Mouse (Mus musculus): ENCODE results near the gene Hlf. TPM values are rescaled to one million over a fixed set of nuclear protein-coding genes. Genes with fewer than 3 reads are reported as not detected.

Hlf gene
- polyA plus RNA-seq, 1 experiment = 0.16 TPM

DNA sequence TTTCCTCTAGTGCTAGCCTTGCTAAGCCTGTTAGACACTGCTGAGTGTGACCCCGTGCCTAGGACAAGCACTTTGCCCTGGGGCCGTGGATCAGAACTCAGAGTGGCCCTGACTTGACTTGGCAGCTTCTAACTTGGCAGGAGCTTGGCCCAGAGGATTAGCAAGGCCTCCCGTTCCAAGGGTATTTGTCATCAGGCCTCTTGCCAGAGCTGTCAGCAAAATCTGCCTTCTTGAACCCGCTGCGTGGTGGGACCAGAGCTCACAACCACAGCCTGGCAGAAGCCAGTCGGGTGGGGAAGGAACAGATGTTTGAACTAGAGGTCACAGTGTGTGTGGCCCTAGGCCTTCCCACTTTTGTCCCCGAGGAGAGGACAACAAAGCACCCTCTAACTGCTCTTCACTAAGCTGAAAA lies 35.4 kb downstream of the Hlf start:
- TF ChIP-seq CTCF (IDR thresholded peaks at IDR 0.05; ENCODE audit: control insufficient read depth, insufficient read depth, insufficient read length) (no peak), FOSL1 (IDR thresholded peaks at IDR 0.05; ENCODE audit: insufficient read depth, low read length, poor library complexity, severe bottlenecking) (peak; percentile 67), MYOG (IDR thresholded peaks at IDR 0.05; ENCODE audit: control insufficient read depth, extremely low read depth, insufficient read length) (no peak), MYOD1 (IDR thresholded peaks at IDR 0.05; ENCODE audit: control insufficient read depth, insufficient read length, low read depth) (peak; percentile 59), CEBPB (IDR thresholded peaks at IDR 0.05; ENCODE audit: low read depth) (no peak)
- no peaks in the 10 kb centered on the region for H3K36me3 ChIP-seq (ENCODE audit: control insufficient read depth, insufficient read depth)

GRCm38 (mm10) chr11:90352696-90353095 lies 38.0 kb downstream of the Hlf start:
- H3ac ChIP-seq (ENCODE audit: control insufficient read depth, insufficient read length, low read depth) = no peak overlapping the region
- no peaks in the 10 kb centered on the region for H3K79me2 ChIP-seq (ENCODE audit: control insufficient read depth, insufficient read depth)
- H3K79me3 ChIP-seq (ENCODE audit: low read depth) = no peaks in the 10 kb centered on the region
- no peak overlapping the region for H3K4me3 ChIP-seq (ENCODE audit: insufficient read depth, poor library complexity, severe bottlenecking)
- no peaks in the 10 kb centered on the region for H3K36me3 ChIP-seq (ENCODE audit: control insufficient read depth, insufficient read depth)
- H3K27me3 ChIP-seq (ENCODE audit: control insufficient read depth, insufficient read depth, insufficient read length) = no peaks in the 10 kb centered on the region
- TF ChIP-seq MYOD1 (IDR thresholded peaks at IDR 0.05; ENCODE audit: control insufficient read depth, insufficient read length, low read depth) (peak; percentile 71), MYOG (IDR thresholded peaks at IDR 0.05; ENCODE audit: control insufficient read depth, extremely low read depth, insufficient read length) (no peak), FOSL1 (IDR thresholded peaks at IDR 0.05; ENCODE audit: insufficient read depth, low read length, poor library complexity, severe bottlenecking) (peak; percentile 13), USF1 (IDR thresholded peaks at IDR 0.05; ENCODE audit: low read depth) (no peak), CEBPB (IDR thresholded peaks at IDR 0.05; ENCODE audit: low read depth) (no peak)

More for the DNA sequence above, 35.4 kb downstream of the Hlf start:
- H3K79me3 ChIP-seq (ENCODE audit: low read depth) = no peaks in the 10 kb centered on the region
- H3K79me2 ChIP-seq (ENCODE audit: control insufficient read depth, insufficient read depth) = no peaks in the 10 kb centered on the region
- H3ac ChIP-seq (ENCODE audit: control insufficient read depth, insufficient read length, low read depth) = no peak overlapping the region
- H3K4me3 ChIP-seq (ENCODE audit: insufficient read depth, poor library complexity, severe bottlenecking) = no peak overlapping the region
- peaks cover 6% of the 10 kb centered on the region for H3K27me3 ChIP-seq (ENCODE audit: control insufficient read depth, insufficient read depth, insufficient read length)

GRCm38 (mm10) chr11:90350153-90350512 lies 40.6 kb downstream of the Hlf start:
- no peak for TF ChIP-seq USF1 (IDR thresholded peaks at IDR 0.05; ENCODE audit: low read depth)
- no peak for TF ChIP-seq MAX (IDR thresholded peaks at IDR 0.05)
- no peak for TF ChIP-seq MYOD1 (IDR thresholded peaks at IDR 0.05; ENCODE audit: control insufficient read depth, insufficient read length, low read depth)
- no peak for TF ChIP-seq CTCF (IDR thresholded peaks at IDR 0.05; ENCODE audit: control insufficient read depth, insufficient read depth, insufficient read length)
- TF ChIP-seq MYOG (IDR thresholded peaks at IDR 0.05; ENCODE audit: control insufficient read depth, extremely low read depth, insufficient read length) = no peak
- TF ChIP-seq FOSL1 (IDR thresholded peaks at IDR 0.05; ENCODE audit: insufficient read depth, low read length, poor library complexity, severe bottlenecking) = no peak
- no peak for TF ChIP-seq CEBPB (IDR thresholded peaks at IDR 0.05; ENCODE audit: low read depth)
- Histone ChIP-seq H3K36me3 (ENCODE audit: control insufficient read depth, insufficient read depth) (no peaks in the 10 kb centered on the region), H3K4me3 (ENCODE audit: insufficient read depth, poor library complexity, severe bottlenecking) (no peak overlapping the region), H3K79me3 (ENCODE audit: low read depth) (no peaks in the 10 kb centered on the region), H3K27me3 (ENCODE audit: control insufficient read depth, insufficient read depth, insufficient read length) (no peaks in the 10 kb centered on the region), H3K79me2 (ENCODE audit: control insufficient read depth, insufficient read depth) (no peaks in the 10 kb centered on the region), H3ac (ENCODE audit: control insufficient read depth, insufficient read length, low read depth) (no peak overlapping the region)

DNA sequence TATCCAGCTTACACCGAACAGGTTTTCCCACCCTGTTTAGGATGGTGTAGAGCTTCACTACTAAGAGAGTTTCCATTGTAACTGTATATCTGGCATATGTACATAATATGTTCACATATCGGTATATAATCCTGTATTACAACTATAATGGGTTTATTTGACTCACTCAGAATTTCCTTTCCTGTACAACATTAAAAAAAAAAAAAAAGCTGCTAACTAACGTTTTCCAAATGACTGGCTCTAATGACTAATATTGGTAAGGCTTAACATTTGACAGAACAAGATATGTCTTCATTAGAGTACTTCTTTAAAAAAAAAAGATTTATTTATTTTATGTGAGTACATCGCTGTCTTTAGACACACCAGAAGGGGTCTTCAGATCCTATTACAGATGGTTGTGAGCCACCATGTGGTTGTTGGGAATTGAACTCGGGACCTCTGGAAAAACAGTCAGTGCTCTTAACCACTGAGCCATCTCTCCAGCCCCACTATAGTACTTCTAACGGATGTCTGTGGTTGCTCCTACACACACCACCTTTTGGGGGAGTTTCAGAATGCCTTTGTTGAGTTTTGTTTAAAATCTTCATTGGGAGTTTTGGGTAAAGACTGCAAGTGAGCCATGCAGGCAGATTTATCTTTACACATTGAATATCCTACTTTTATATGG lies 41.1 kb downstream of the Hlf start:
- Histone ChIP-seq H3K79me3 (ENCODE audit: low read depth) (no peaks in the 10 kb centered on the region), H3K79me2 (ENCODE audit: control insufficient read depth, insufficient read depth) (no peaks in the 10 kb centered on the region), H3K36me3 (ENCODE audit: control insufficient read depth, insufficient read depth) (no peaks in the 10 kb centered on the region), H3K27me3 (ENCODE audit: control insufficient read depth, insufficient read depth, insufficient read length) (no peaks in the 10 kb centered on the region), H3K4me3 (ENCODE audit: insufficient read depth, poor library complexity, severe bottlenecking) (no peak overlapping the region), H3ac (ENCODE audit: control insufficient read depth, insufficient read length, low read depth) (no peak overlapping the region)
- no peak for TF ChIP-seq FOSL1 (IDR thresholded peaks at IDR 0.05; ENCODE audit: insufficient read depth, low read length, poor library complexity, severe bottlenecking)
- no peak for TF ChIP-seq MYOD1 (IDR thresholded peaks at IDR 0.05; ENCODE audit: control insufficient read depth, insufficient read length, low read depth)
- no peak for TF ChIP-seq CTCF (IDR thresholded peaks at IDR 0.05; ENCODE audit: control insufficient read depth, insufficient read depth, insufficient read length)
- TF ChIP-seq CEBPB (IDR thresholded peaks at IDR 0.05; ENCODE audit: low read depth) = no peak
- TF ChIP-seq USF1 (IDR thresholded peaks at IDR 0.05; ENCODE audit: low read depth) = no peak
- no peak for TF ChIP-seq MAX (IDR thresholded peaks at IDR 0.05)
- no peak for TF ChIP-seq MYOG (IDR thresholded peaks at IDR 0.05; ENCODE audit: control insufficient read depth, extremely low read depth, insufficient read length)

GRCm38 (mm10) chr11:90347667-90348459 lies 42.8 kb downstream of the Hlf start:
- Histone ChIP-seq H3K4me3 (ENCODE audit: insufficient read depth, poor library complexity, severe bottlenecking) (no peak overlapping the region), H3K79me2 (ENCODE audit: control insufficient read depth, insufficient read depth) (no peaks in the 10 kb centered on the region), H3K36me3 (ENCODE audit: control insufficient read depth, insufficient read depth) (no peaks in the 10 kb centered on the region), H3ac (ENCODE audit: control insufficient read depth, insufficient read length, low read depth) (no peak overlapping the region), H3K27me3 (ENCODE audit: control insufficient read depth, insufficient read depth, insufficient read length) (no peaks in the 10 kb centered on the region), H3K79me3 (ENCODE audit: low read depth) (no peaks in the 10 kb centered on the region)
- TF ChIP-seq FOSL1 (IDR thresholded peaks at IDR 0.05; ENCODE audit: insufficient read depth, low read length, poor library complexity, severe bottlenecking) = no peak
- no peak for TF ChIP-seq MAX (IDR thresholded peaks at IDR 0.05)
- TF ChIP-seq CEBPB (IDR thresholded peaks at IDR 0.05; ENCODE audit: low read depth) = no peak
- no peak for TF ChIP-seq MYOG (IDR thresholded peaks at IDR 0.05; ENCODE audit: control insufficient read depth, extremely low read depth, insufficient read length)
- TF ChIP-seq USF1 (IDR thresholded peaks at IDR 0.05; ENCODE audit: low read depth) = no peak
- no peak for TF ChIP-seq MYOD1 (IDR thresholded peaks at IDR 0.05; ENCODE audit: control insufficient read depth, insufficient read length, low read depth)
- TF ChIP-seq CTCF (IDR thresholded peaks at IDR 0.05; ENCODE audit: control insufficient read depth, insufficient read depth, insufficient read length) = no peak
